Comparison of ENCODE assay signal across 14 mouse cellular contexts in genomic region chr5:38129339-38129738, GRCm38 (mm10).
"Had no signal": no experiment of that assay in that cellular context is flagged by ENCODE, and none has a peak within 500 bp of the region (broad histone marks: within the 10 kb centered on the region; RNA-seq: fewer than 3 reads in every experiment).

No protein-coding gene starts in this region.

- H3K9ac ChIP-seq: limb, embryonic 13.5 days; neural tube, embryonic 13.5 days; stomach, embryonic 15.5 days had no signal

- DNase-seq: kidney, adult 11 months; kidney, adult 9 months; kidney, postnatal 36 days; left cerebral cortex, postnatal 4 days; lung, adult 18-20 months; retina, postnatal 1 day; thymus, postnatal 14 days had no signal

- H3K27me3 ChIP-seq: limb, embryonic 13.5 days; neural tube, embryonic 13.5 days; stomach, embryonic 15.5 days had no signal

- ATAC-seq: midbrain, embryonic 16.5 days had no signal

- H3K27ac ChIP-seq: kidney, postnatal 0 days; layer of hippocampus, adult 2 months; limb, embryonic 13.5 days; midbrain, embryonic 10.5 days; neural tube, embryonic 13.5 days; stomach, embryonic 15.5 days had no signal

- H3K9me3 ChIP-seq: limb, embryonic 13.5 days; midbrain, embryonic 10.5 days; neural tube, embryonic 13.5 days; stomach, embryonic 15.5 days had no signal

- H3K4me2 ChIP-seq: limb, embryonic 13.5 days; neural tube, embryonic 13.5 days; stomach, embryonic 15.5 days had no signal

- H3K4me1 ChIP-seq: limb, embryonic 13.5 days; midbrain, embryonic 10.5 days; neural tube, embryonic 13.5 days; stomach, embryonic 15.5 days had no signal

- H3K4me3 ChIP-seq: layer of hippocampus, adult 2 months; limb, embryonic 13.5 days; midbrain, embryonic 10.5 days; neural tube, embryonic 13.5 days; stomach, embryonic 15.5 days had no signal
